Mouse (Mus musculus): ENCODE data around the gene Acox2.

GRCm38 (mm10) chr14:8308650-8309049 lies 49.5 kb upstream of the Acox2 start:
- no peak for TF ChIP-seq TAL1 (IDR thresholded peaks at IDR 0.05; ENCODE audit: low read length)
- no peak for TF ChIP-seq GATA1 (IDR thresholded peaks at IDR 0.05; ENCODE audit: low read length)
